Mouse (Mus musculus) embryo, embryonic 10.5 days (tissue): ENCODE data around the gene Tbx2.
A peak's percentile ranks its signal among the peaks of the same experiment; 100 is the strongest.

ENCODE experiments used
- DNase-seq: peaks from one replicate; pipeline ENCODE4 v3.0.0-alpha.2; 2015; ENCODE audit warnings: low spot score

The Tbx2 gene

GRCm38 (mm10) chr11:85887801-85888450 is 55.6 kb downstream of the Tbx2 start:
- DNase-seq = peak; percentile 63

GRCm38 (mm10) chr11:85888451-85888961 is 56.2 kb downstream of the Tbx2 start:
- DNase-seq = peak; percentile 67

GRCm38 (mm10) chr11:85889056-85889729 is 56.8 kb downstream of the Tbx2 start:
- DNase-seq = peak; percentile 43

GRCm38 (mm10) chr11:85889730-85890562 is 57.6 kb downstream of the Tbx2 start:
- DNase-seq = peak; percentile 28

GRCm38 (mm10) chr11:85890563-85890845 is 58.2 kb downstream of the Tbx2 start:
- peak; percentile 58 for DNase-seq

- DNase-seq = peak; percentile 41
Measured at GRCm38 (mm10) chr11:85891010-85891691, 58.8 kb downstream of the Tbx2 start.
